Mouse (Mus musculus) spleen, embryonic (tissue): ENCODE data around the gene Cnn3.

ENCODE experiments used
- CTCF ChIA-PET: fragments of 350-600 bp; sonication (Branson Sonifier 250); formaldehyde crosslinking; loops from one replicate; lab custom pipeline; 2022; lab: Charles Lee

Cnn3 gene

GRCm38 (mm10) chr3:121425861-121426620, at the start of gene Cnn3:
TSS of gene Cnn3 (plus strand) at chr3:121426497.
- CTCF ChIA-PET: no interaction called here

GRCm38 (mm10) chr3:121378708-121379612, 47.3 kb upstream of the Cnn3 start:
- CTCF ChIA-PET: interaction anchor here (0.5 kb wide), 1 partner anchor 8 kb away, joined by 3 read pairs; no protein-coding TSS in a partner anchor

DNA sequence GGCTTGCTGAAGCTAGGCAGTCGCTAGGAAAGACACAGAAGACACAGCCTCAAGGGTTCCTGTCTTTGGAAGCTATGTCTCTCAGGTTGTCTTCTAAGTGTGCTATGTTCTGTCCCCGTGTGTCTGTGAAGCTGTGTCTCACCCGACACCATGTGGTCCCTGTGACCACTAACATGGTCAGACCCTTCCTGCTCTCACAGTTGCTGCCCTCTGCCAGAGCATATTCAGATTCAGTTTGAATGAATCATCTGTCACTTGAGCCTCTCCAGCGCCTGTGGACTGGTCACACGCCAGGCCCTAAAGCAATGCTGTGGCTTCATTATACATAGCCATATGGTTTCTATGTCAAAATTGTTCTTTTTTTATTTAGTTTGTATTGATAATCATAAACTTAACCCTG, 46.6 kb upstream of the Cnn3 start:
- CTCF ChIA-PET: interaction anchor here (0.5 kb wide), 1 partner anchor 8 kb away, joined by 3 read pairs; no protein-coding TSS in a partner anchor

GRCm38 (mm10) chr3:121387471-121388009, 38.8 kb upstream of the Cnn3 start:
- CTCF ChIA-PET: no interaction called here

DNA sequence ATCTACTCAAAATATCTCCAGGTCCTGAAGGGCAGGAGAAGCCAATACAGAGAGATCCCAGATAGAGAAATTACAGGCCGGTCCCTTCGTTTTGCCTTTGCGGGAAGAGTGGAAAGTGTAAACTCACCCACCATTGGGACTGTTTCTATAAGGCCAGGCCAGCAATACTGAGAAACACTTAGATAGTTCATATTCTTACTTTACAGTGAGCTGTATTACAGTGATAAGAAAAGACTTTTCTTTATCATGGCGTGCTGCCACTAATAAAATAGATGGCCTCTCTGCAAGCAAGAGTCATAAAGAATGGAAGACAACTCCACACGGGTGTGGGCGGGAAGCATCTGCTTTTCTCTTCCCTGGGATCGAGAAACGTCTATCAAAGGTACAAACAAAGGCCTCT, 36.9 kb upstream of the Cnn3 start:
- CTCF ChIA-PET: interaction anchor here (0.5 to 0.8 kb wide), 3 partner anchors 17 to 261 kb away, joined by 3 read pairs; no protein-coding TSS in a partner anchor

DNA sequence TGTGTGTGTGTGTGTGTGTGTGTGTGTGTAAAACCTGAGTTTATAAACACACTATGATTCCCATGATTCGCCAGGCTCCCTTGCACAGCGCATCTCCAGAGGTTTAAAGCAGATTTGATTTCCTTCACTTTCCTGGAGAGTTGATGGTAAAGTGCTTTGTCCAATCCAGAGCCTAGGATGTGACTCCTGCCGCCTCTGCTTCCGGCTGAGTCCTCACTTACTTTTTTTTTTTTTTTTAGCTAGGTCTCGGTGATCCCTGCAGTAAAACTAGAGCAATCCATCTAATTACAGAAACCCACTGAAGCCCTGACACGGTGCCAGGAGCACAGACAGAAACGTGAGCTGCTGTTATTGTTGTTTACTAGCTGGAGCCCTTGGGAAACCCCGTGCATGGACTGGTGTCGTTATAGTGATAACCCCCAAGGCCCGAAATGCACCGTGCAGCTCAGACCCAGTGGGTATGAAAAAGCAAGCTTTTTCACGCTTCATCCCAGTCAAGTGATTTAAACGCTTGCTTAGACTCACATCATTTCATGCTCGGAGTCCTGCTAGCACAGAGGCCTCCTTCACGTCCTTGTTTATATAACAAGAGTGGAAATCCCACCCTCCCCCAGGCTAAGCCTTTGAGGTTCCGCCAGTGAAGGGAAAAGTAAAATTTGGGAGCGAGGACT, 36.3 kb upstream of the Cnn3 start:
- CTCF ChIA-PET: interaction anchor here (0.5 to 0.8 kb wide), 3 partner anchors 18 to 261 kb away, joined by 3 read pairs; no protein-coding TSS in a partner anchor

- CTCF ChIA-PET: no interaction called here
These were observed 35.6 kb upstream of the Cnn3 start for GRCm38 (mm10) chr3:121390724-121391123.

GRCm38 (mm10) chr3:121395588-121396295, 30.6 kb upstream of the Cnn3 start:
- CTCF ChIA-PET: no interaction called here

DNA sequence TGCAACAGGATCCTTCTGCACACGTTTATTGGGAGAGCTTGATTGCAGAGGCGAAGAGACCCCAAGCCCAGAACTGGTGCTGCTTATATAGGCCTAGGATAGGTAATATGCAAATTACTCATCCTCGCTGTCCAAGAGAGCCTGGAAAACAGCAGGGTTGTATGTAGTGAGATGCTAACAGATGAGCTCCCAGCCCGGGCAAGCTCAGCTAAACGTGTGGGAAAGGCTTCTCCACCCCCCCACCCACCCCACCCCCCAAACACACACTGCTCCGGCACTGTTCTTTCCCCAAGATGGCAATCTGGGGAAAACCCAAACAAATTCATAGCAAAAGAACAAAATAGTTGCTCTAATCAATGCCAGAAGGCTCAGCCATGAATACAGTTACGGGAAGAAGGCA, 29.7 kb upstream of the Cnn3 start:
- CTCF ChIA-PET: no interaction called here

GRCm38 (mm10) chr3:121397007-121397406, 29.3 kb upstream of the Cnn3 start:
- CTCF ChIA-PET: interaction anchor here (0.5 kb wide), 1 partner anchor 72 kb away, joined by 3 read pairs; no protein-coding TSS in a partner anchor

DNA sequence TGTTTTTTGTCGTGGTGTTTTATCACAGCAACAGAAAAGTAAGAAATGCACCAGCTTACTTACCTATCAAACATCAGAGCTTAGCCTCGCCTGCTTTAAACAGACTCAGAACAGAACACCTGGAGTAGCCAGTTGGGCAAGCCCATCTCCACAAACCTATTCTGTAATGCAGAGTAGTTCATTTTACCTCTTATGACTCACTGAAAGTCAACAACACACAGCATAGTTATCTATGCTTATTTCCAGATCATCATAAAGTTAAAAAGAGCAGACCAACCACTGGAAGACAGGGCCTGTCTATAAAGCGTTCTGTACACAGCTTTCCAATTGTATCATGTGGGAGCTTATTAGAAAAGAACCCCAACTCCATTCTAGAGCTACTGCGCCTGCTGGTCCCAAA, 24.9 kb upstream of the Cnn3 start:
- CTCF ChIA-PET: no interaction called here

DNA sequence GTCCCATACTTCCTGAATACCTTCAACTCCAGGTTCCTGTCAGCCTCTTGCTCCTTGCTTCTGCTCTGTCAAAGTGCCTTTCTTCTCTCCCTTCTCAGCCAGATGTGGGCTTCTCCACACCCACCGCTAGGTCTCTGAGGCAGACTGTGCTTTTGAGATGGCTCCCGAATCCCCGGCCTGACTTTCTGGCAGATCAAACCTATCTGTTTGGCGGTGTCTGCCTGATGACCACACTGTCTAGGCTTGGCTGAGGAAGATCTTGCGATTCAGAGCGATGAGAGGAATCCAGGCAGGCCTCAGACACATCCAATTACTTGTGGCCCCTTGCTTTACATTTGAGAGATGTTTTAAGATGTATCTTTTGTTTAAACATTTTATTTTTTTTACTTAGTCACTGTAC, 24.2 kb upstream of the Cnn3 start:
- CTCF ChIA-PET: no interaction called here

DNA sequence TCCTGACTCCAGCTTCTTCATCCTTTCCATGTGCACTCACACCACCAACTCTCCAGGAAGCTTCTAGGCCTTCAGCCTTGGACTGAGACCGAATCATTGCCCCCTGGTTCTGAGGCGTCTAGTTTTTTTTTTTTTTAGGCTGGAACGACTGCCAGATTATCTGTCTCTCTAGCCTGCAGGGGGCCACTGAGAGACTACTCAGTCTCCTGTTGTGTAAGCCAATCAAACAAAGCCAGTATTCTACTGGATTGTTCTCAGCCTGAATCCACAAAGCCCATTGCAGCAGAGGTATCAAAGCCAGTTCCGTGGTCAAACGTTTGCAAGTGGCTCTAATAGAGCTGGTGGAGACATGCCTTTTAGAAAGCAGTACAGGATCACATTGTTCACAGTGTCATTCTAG, 22.8 kb upstream of the Cnn3 start:
- CTCF ChIA-PET: no interaction called here

DNA sequence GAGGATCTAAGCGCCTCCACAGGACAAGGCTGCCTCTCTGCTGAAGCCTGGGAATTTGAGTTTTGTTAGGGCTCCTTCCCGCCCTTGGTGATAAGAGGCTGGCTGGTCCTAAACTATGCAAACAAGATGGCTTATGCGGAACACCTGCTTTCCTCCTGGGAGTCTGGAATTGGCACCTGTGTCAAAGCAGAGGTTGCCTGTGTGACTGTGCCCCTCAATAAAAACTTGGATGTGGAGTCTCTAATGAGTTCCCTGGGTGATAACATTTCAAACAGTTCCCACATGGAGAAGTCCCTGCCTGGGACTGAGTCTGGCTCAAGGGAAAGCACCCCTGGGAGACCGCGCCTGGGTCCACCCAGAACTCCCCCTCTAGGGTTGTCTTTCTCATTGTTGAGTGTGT, 21.2 kb upstream of the Cnn3 start:
- CTCF ChIA-PET: no interaction called here

DNA sequence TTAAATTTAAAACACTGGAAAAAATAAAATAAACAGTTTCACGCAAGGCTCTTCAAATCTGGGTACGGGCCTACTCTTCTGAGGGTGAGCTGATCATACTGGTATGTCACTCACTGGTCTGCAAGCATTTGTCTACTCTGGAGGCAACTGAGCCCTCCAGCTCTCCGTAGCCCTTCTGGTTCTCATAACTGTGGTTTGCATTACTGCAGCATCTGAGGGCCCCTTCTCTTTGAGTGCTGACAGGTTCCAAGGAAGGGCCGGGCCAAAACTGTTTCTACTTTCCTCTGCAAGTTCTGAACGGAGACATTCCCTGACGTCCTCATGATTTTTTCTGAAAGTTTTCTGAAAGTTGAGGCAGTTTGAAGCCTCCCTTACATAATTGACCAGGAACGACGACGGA, 18.9 kb upstream of the Cnn3 start:
- CTCF ChIA-PET: no interaction called here

DNA sequence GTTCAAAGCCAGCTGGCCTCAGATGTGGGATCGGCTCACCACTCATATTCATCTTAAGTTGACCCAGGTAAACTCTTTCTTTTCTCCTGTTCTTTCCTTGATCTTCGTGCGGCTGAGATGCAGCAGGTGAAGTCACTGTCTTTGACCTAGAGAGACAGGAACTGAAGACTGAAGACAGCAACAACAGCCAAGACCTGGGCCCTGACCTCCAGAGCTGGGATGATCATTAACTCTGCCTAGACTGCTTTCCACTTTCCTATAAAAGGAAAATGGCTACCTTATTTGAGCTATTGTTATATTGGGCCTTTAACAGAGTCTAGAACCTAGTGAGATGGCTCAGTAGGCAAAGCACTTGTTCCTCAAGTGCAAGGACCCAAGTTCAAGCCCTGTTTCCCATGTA, 17.9 kb upstream of the Cnn3 start:
- CTCF ChIA-PET: no interaction called here

DNA sequence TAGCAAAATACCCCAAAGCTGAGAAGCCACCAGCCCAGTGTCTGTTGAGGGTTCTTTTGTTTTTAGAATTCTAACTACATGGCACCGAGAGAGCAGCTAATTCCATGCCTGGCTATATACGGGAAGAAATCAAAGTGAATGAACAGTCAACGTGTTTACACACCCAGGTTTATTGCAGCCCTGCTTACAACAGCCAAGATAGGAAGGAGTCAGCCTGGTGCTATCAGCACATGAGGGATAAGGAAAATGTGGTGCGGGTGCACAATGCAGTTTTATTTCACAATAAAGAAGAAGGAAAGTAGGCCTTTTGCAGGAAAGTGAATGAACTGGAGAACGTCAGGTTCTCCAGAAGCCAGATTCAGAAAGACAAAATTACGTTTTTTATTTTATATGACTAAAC, 14.8 kb upstream of the Cnn3 start:
- CTCF ChIA-PET: no interaction called here

GRCm38 (mm10) chr3:121416171-121417154, 9.8 kb upstream of the Cnn3 start:
- CTCF ChIA-PET: interaction anchor here (0.7 kb wide), 2 partner anchors 35 to 83 kb away, joined by 3 to 4 read pairs; no protein-coding TSS in a partner anchor
